Mouse (Mus musculus) ovary, postnatal 14 days (tissue): ENCODE data around the gene Mgat4d.
"Not testable (repeated sequence)": the region's sequence is repeated elsewhere in the genome, so short reads cannot be mapped to it uniquely, and the experiment has no call there.

ENCODE experiments used
- DNase-seq: peaks from one replicate; pipeline ENCODE4 v3.0.0; 2022; ENCODE audit warnings: low spot score

The Mgat4d gene

DNA sequence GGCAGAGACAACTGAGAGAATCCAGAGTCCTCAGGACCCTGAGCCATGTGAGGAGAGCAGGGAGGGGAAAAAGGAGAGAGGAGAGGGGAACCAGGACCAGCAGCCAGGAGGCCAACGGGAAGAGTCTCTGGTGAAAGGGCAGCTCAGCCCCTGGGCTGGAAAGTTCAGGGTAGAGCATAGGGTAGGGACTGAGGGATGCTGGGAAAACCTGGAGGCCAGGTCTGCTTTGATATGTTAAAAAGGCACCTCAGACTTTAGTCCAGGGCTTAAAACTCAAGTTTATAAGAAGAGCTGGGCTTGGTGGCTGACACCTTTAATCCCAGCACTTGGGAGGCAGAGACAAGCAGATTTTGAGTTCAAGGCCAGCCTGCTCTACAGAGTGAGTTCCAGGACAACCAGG, 44.2 kb downstream of the Mgat4d start:
- DNase-seq, result no peak

DNA sequence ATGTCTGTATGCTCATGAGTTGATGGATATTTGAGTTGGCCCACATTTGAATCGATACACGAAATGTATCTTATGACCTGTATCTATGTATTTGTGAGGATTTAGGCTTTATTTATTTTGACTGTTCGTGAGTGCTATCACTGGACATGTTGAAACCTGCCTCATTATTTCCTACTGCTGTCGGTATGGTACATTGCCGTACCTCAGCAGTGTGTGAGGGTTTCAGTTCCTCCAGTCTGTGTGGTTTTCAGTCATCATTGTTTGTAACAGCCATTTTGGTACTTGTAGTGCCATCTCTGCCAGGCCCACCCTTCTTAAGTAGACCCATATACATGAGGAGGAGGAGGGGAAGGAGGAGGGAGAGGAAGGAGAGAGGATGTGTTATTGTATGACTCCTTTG, 46.1 kb downstream of the Mgat4d start:
- no peak for DNase-seq

DNA sequence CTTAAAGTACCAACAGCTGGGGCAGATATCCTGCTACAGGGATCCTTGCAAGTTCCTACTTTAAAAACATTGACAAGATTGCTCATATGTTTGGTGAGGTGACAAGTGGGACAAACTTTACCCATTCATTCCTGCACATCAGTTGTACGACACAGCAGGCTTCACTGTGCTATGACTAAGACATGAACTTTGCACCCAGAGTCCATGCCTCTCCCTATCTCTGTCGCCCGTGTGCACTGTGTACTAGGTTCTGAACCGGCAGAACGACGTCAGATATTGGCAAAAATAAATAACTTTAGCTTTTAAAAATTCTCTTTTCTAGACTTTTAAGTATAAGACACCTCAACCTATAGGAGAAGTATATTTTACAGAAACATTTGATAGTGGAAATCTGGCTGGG, 48.4 kb downstream of the Mgat4d start:
- no peak for DNase-seq

DNA sequence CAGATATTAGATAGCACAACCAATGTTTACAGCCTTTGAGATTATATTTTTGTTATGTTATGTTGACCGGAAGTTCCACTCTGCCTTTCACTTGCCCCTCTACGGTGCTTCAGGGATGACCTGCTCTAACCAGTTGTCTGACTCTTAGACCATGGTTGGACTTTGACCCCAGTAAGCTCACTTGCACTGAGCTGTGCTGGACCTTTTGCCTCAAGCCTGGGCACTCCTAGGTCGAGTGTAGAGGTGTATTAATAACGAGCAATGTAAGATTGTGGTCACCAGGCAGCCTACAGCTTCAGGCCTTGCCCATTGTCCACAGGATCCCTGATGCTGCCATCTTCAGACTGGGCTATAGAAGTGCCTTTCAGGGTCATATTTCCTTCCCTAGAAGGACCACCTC, 49.5 kb downstream of the Mgat4d start:
- no peak for DNase-seq

DNA sequence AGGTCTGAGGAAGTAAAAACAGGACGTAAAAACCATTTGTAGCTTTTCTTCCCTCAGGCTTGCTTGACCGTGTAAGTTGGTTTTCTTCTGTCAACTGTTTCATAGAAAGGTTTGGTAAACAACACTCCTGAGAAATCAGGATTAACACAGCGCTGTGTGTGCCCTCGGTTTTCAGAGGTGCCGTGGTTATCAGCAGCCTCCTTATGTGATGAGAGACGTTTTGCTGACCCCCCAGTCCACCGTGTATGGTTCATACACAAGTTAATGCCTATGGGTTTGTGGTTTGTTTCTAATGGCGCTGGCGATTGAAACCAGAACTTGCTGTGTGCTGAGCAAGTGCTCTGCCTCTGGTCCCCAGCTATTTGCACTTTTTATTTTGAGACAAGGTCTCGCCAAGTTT, 57.3 kb downstream of the Mgat4d start:
- no peak for DNase-seq

DNA sequence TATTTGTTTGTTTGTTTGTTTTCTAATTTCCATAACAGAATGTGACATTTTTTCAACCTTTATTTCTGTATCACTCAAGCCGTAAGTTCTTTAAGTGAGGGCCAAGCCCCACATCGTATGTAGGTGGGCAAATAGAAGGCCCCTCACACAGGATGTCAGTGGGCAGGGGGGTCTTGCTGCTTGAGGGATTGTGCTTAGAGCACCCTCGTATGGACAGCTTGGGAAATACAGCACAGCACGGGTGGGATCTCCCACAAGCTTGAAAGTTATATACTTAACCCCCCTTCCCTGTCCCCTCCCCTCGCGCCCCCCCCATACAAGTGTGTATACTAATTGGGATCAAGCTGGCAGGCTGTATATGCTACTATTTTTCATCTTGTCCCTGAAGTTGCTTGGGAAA, 58.6 kb downstream of the Mgat4d start:
- DNase-seq, result no peak

DNA sequence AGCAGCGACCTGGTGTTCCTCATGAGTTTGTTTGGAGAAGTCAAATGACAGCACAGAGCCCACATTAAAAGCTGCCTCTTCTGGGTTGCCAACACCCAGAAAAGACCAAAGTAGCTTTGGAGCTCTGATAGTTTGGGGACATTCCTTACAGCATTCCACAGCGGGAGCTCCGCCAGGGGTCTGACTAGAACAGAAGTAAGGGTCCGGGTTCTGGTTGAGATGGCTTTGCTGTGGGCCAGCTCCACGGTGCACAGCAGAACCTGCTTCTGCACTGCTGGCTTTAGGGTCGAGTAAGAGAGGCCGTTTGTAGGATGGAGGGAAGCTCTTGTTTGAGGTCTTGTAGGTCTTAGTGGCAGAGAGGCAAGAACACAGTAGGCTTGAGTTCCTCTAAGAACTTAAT, 60.2 kb downstream of the Mgat4d start:
- DNase-seq, result no peak

DNA sequence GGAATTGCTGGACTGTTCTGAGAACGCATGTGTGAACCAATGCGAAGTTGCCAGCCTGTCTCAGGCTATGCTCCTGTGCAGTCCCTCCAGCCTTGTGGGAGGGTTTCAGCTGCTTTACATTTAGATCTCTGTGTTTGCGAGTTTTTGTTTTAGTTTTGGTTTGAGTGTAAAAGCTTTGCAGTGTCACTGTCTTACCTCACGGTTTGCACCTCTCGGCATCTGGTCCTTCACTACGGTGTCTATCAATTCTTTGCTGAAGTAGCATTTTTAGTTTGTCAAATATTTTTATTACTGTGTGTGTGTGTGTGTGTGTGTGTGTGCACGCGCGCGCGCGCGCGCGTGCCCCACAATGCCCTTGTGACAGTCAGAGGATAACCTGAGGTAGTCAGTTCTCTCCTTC, 68.6 kb downstream of the Mgat4d start:
- no peak for DNase-seq

DNA sequence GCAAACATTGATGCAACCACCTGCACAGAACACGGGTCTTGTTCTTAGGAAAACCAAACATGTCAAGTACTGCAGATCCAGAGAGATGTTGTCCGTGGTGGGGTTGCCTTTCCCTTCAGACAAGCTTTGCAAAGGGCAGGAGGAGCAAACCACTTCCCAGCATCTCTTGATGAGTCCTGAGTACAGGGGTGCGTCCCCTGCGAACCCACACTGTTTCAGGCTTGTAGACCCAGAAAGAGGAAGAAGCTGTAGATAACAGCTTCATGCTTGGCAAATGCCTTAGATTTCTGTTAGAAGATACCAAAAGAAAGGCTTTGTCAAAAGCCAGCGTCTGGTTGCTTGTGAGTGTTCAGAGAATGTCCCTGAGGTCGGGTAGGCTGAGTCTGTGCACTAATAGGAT, 69.7 kb downstream of the Mgat4d start:
- no peak for DNase-seq

DNA sequence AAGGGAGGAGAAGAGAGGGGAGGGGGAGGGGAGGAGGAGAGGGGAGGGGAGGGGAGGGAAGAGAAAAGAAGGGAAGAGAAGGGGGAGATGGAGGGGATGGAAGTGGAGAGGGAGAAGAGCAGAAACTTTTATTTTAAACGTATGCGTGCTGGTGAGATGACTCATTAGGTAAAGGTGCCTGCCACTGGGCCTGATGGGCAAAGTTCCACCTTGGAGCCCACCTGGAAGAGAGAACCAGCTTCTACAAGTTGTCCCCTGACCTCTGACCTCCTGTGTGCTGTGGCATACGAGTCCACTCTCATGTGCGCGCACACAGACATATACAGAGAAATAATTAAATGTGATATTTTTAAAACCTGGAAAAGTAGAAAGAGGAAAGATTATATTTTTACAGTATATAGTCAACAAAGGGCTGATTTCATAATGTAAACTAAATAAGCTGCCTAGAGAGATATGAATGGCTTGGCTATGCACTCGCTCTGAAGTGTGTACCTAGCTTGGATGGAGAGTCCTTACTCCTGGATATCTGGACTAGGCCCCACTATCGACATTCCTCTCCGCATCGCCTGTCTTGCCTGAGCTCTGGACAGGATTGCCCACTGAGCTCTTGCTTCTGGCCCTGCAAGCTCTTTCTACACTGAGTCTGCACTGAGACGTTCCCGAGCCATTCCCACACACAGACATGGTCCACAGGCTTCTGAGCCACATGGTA, 70.7 kb downstream of the Mgat4d start:
- DNase-seq, result no peak

DNA sequence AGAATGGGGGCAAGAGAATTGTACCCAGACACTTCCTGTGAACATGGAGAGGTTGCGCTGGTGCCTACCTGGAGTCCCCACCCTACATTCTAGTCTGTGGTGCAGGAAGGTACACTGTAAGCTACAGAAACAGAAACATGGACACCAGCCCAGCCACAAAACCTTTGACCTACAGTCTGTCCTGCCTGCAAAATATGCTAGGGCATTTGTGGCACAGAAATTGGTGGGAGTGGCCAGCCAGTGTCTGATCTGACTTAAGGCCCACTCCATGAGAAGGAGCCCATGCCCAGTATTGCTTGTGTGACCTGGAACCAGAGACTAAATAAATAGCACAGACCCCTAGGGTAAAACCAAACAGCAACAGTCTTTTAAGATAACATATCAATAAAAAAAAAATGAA, 73.1 kb downstream of the Mgat4d start:
- DNase-seq, result no peak

DNA sequence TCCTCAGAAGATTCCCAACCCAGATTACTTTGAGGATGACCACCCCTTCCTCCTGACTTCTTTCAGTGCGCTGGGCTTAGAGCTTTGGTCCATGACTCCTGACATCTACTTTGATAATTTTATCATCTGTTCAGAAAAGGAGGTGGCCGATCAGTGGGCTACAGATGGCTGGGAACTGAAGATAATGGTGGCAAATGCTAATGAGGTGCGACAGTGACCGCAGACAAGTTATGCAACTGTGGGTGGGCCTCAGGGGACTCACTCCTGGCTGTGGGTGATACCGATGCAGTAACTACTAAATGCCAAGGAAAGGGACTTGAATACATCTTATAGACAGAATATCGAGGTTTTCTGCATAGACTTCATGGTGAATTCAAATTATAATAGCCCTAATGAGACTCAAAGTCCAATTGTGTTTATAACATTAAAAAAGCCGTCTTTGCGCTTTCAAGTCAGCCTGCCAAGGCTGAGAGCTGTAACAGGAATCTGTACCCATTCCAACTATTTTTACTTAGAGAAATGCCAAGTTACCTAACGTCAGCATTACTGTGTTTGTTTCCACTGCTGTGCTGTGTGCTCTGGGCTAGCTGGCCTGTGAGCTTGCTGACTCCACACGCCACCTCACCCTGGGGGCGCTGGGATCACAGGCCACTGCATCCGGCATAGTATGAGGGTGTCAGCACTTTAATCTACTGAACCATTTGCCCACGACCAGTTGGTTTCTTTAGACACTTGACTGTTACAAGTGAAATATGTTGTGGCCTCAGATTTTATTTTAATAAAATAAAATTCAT, 75.0 kb downstream of the Mgat4d start:
- DNase-seq, result no peak

DNA sequence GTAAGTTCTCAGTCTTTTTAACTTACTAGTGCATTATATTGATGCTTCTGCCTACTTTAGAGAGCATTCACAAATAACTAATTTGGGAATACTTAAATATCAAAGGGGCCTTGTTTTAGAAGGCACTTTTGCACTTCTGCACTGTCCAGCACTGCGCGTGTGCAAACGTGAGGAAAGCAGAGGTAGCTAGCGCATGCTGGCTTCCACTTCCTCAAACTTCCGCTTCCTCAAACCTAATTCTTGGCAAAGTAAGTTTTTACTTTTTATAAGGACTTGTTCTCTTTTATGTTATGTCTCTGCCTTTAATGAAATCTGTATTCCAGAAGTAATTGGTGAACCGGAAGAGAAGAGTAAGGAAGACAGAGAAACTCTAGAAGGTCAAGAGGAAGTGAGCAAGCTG, 76.9 kb downstream of the Mgat4d start:
- no peak for DNase-seq

DNA sequence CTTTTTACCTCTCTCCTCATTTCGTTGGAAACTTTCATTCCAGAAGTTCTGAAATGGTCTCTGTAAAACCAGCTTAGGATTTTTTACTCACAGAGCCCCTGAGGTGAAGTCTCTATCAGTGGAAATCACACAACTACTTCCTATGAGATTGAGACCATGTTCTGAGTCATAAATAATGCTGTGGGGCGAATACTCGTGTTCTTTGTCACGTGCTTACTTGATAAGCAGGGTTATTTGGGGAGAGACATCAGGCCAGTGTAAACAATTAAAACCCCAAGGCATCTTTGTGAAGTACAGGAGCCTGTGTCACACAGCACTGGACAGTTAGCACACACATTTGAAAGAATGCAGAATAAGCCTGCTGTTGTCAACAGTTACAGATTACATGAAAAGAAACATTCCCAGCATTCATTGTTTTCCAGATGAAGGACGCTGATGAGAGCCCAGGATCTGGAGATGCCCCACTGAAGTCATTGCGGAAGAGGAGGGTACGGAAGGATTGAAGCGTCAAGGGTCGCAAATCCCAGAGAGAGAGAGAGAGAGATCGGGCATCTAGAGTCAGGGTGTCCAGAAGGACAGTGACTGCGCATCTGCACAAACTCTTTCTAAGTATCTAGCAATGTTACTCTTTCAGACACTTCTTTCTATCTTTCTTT, 78.0 kb downstream of the Mgat4d start:
- no peak for DNase-seq

DNA sequence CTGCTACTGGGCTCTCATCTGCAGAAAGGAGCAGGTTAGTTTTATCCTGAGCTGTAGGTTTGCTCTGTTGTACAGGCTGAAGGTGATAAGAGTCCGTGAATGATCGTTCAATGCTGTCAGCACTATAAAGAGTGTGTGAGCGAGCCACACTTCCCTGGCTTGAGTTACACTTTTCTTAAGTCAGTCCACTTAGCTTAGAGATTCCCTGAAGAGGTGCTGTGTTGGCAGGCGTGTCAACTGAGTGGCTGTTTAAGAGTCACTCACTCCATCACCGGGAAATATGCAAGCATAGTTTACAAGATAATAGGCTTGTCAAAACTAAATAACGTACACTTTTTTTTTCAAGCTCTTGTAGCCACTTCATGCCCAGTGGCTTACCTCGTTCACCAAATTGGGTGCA, 78.7 kb downstream of the Mgat4d start:
- no peak for DNase-seq

DNA sequence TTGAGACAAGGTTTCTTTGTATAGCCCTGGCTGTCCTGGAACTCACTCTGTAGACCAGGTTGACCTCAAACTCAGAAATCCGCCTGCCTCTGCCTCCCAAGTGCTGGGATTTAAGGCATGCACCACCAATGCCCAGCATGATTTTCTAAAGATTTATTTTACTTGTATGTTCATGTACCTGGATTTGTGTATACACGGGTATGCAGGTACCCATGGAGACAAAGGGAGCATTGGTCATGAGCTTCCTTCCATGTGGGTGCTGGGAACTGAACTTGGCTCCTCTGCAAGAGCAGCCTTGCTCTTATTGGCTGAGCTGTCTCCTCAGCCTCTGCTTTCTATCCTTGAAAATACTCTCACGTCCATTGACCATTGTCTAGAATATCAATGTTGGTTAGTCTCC, 80.3 kb downstream of the Mgat4d start:
- not testable (repeated sequence) for DNase-seq

DNA sequence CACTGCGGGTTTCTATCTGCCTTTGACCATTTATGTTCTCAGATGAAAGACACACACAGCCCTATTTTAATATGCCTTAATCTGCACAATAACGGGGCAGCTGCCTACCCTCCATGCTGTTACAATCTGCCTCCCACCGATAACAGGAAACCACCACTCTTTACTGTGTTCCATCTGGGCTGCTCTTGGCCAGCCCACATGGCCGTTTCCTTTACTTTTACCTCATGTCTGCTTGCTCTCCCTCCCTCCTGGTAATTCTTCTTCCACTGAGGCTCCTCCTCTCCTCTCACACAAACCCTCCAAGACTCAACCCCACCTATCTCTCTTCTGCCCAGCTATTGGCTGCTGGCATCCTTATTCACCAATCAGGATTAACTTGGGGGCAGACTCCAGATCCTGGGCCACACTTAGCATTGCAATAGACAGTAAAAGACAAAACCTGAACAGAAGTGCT, 80.8 kb downstream of the Mgat4d start:
- DNase-seq, result no peak
